Mouse (Mus musculus): ENCODE measurements around the gene Cast. TPM values are rescaled to one million over a fixed set of nuclear protein-coding genes. Genes with fewer than 3 reads are reported as not detected.

The Cast gene
- total and polyA plus RNA-seq, 3 experiments = 3.2 to 56.7 (median 34.9) TPM

GRCm38 (mm10) chr13:74815753-74816152, 7.1 kb upstream of the Cast start:
- Histone ChIP-seq H3K27me3 (ENCODE audit: insufficient read depth, low read length) (peaks cover 13% of the 10 kb centered on the region), H3K36me3 (replicated peaks) (no peaks in the 10 kb centered on the region), H3K4me3 (ENCODE audit: low read depth, low read length) (no peak overlapping the region), H3K9me3 (replicated peaks) (no peaks in the 10 kb centered on the region), H3K4me1 (ENCODE audit: insufficient read depth, low read depth, low read length) (no peaks in the 10 kb centered on the region)
- no peak for TF ChIP-seq TAL1 (conservative IDR thresholded peaks at IDR 0.05; ENCODE audit: low read depth, low read length)
- TF ChIP-seq GATA2 (IDR thresholded peaks at IDR 0.05; ENCODE audit: borderline replicate concordance, low read depth, low read length) = no peak
- TF ChIP-seq POLR2AphosphoS5 (IDR thresholded peaks at IDR 0.05; ENCODE audit: insufficient replicate concordance, low read depth, low read length) = no peak
- no peak for TF ChIP-seq CTCF (IDR thresholded peaks at IDR 0.05; ENCODE audit: low read depth, low read length)
- TF ChIP-seq GATA1 (IDR thresholded peaks at IDR 0.05; ENCODE audit: borderline replicate concordance, low read length) = no peak
- DNase-seq (ENCODE audit: low spot score) (no peak), ATAC-seq (ENCODE audit: extremely low read depth, insufficient number of reproducible peaks, low FRiP score, poor library complexity, severe bottlenecking) (no peak)

GRCm38 (mm10) chr13:74807446-74808151, 1.0 kb downstream of the Cast start:
- Histone ChIP-seq H3K4me3 (ENCODE audit: low read depth, low read length) (peak overlapping the region; percentile 71), H3K4me1 (ENCODE audit: insufficient read depth, low read depth, low read length) (peaks cover 18% of the 10 kb centered on the region), H3K36me3 (replicated peaks) (no peaks in the 10 kb centered on the region), H3K27me3 (ENCODE audit: insufficient read depth, low read length) (peaks cover 17% of the 10 kb centered on the region), H3K9me3 (replicated peaks) (no peaks in the 10 kb centered on the region)
- DNase-seq (ENCODE audit: low spot score) = peak; percentile 73
- peak; percentile 92 for ATAC-seq (ENCODE audit: extremely low read depth, insufficient number of reproducible peaks, low FRiP score, poor library complexity, severe bottlenecking)
- TF ChIP-seq GATA2 (IDR thresholded peaks at IDR 0.05; ENCODE audit: borderline replicate concordance, low read depth, low read length) = no peak
- no peak for TF ChIP-seq TAL1 (conservative IDR thresholded peaks at IDR 0.05; ENCODE audit: low read depth, low read length)
- TF ChIP-seq CTCF (IDR thresholded peaks at IDR 0.05; ENCODE audit: low read depth, low read length) = no peak
- TF ChIP-seq POLR2AphosphoS5 (IDR thresholded peaks at IDR 0.05; ENCODE audit: insufficient replicate concordance, low read depth, low read length) = no peak
- TF ChIP-seq GATA1 (IDR thresholded peaks at IDR 0.05; ENCODE audit: borderline replicate concordance, low read length) = no peak

DNA sequence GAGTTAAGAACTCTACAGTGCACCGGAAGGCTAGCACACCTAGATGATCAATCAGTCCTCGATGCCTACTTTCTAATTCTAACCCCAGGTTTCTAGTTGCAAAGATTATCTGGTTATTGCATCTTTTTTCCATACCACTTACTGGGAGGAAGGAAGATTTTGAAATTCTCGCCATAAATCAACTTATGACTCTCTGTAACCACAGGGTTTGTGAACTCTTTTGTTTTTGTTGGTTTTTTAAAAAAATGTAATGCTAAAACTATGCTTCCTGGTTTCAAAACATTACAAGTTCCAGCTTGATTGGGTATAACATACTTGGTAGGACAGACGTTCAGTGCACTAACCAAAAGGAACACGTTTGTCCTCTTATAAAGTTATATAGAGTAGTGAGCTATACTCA, 1.7 kb downstream of the Cast start:
- ATAC-seq (ENCODE audit: extremely low read depth, insufficient number of reproducible peaks, low FRiP score, poor library complexity, severe bottlenecking) (no peak), DNase-seq (ENCODE audit: low spot score) (no peak)
- no peak for TF ChIP-seq TAL1 (conservative IDR thresholded peaks at IDR 0.05; ENCODE audit: low read depth, low read length)
- Histone ChIP-seq H3K27me3 (ENCODE audit: insufficient read depth, low read length) (peaks cover 17% of the 10 kb centered on the region), H3K4me1 (ENCODE audit: insufficient read depth, low read depth, low read length) (peaks cover 18% of the 10 kb centered on the region), H3K9me3 (replicated peaks) (no peaks in the 10 kb centered on the region), H3K36me3 (replicated peaks) (no peaks in the 10 kb centered on the region), H3K4me3 (ENCODE audit: low read depth, low read length) (no peak overlapping the region)

GRCm38 (mm10) chr13:74794435-74794834, 14.2 kb downstream of the Cast start:
- ATAC-seq (ENCODE audit: extremely low read depth, insufficient number of reproducible peaks, low FRiP score, poor library complexity, severe bottlenecking) (no peak), DNase-seq (ENCODE audit: low spot score) (no peak)
- H3K27me3 ChIP-seq (ENCODE audit: insufficient read depth, low read length) = no peaks in the 10 kb centered on the region
- H3K36me3 ChIP-seq (replicated peaks) = no peaks in the 10 kb centered on the region
- H3K9me3 ChIP-seq (replicated peaks) = no peaks in the 10 kb centered on the region
- H3K4me3 ChIP-seq (ENCODE audit: low read depth, low read length) = no peak overlapping the region
- H3K4me1 ChIP-seq (ENCODE audit: insufficient read depth, low read depth, low read length) = no peaks in the 10 kb centered on the region
- no peak for TF ChIP-seq CTCF (IDR thresholded peaks at IDR 0.05; ENCODE audit: low read depth, low read length)
- TF ChIP-seq GATA2 (IDR thresholded peaks at IDR 0.05; ENCODE audit: borderline replicate concordance, low read depth, low read length) = no peak
- TF ChIP-seq POLR2AphosphoS5 (IDR thresholded peaks at IDR 0.05; ENCODE audit: insufficient replicate concordance, low read depth, low read length) = no peak

- TF ChIP-seq GATA2 (IDR thresholded peaks at IDR 0.05; ENCODE audit: borderline replicate concordance, low read depth, low read length) = no peak
- no peak for TF ChIP-seq CTCF (IDR thresholded peaks at IDR 0.05; ENCODE audit: low read depth, low read length)
- no peak for TF ChIP-seq POLR2AphosphoS5 (IDR thresholded peaks at IDR 0.05; ENCODE audit: insufficient replicate concordance, low read depth, low read length)
- TF ChIP-seq GATA1 (IDR thresholded peaks at IDR 0.05; ENCODE audit: borderline replicate concordance, low read length) = no peak
- TF ChIP-seq TAL1 (conservative IDR thresholded peaks at IDR 0.05; ENCODE audit: low read depth, low read length) = no peak
- Histone ChIP-seq H3K4me1 (ENCODE audit: insufficient read depth, low read depth, low read length) (no peaks in the 10 kb centered on the region), H3K4me3 (ENCODE audit: low read depth, low read length) (no peak overlapping the region), H3K27me3 (ENCODE audit: insufficient read depth, low read length) (no peaks in the 10 kb centered on the region), H3K36me3 (replicated peaks) (no peaks in the 10 kb centered on the region), H3K9me3 (replicated peaks) (no peaks in the 10 kb centered on the region)
- DNase-seq (ENCODE audit: low spot score) = no peak
- no peak for ATAC-seq (ENCODE audit: extremely low read depth, insufficient number of reproducible peaks, low FRiP score, poor library complexity, severe bottlenecking)
These were observed 20.9 kb downstream of the Cast start for GRCm38 (mm10) chr13:74787681-74788080.

- peaks cover 3% of the 10 kb centered on the region for H3K36me3 ChIP-seq (replicated peaks)
- peaks cover 5% of the 10 kb centered on the region for H3K4me1 ChIP-seq (ENCODE audit: insufficient read depth, low read depth, low read length)
- ATAC-seq (ENCODE audit: extremely low read depth, insufficient number of reproducible peaks, low FRiP score, poor library complexity, severe bottlenecking) (no peak), DNase-seq (ENCODE audit: low spot score) (no peak)
- no peak overlapping the region for H3K4me3 ChIP-seq (ENCODE audit: low read depth, low read length)
- no peaks in the 10 kb centered on the region for H3K9me3 ChIP-seq (replicated peaks)
- no peaks in the 10 kb centered on the region for H3K27me3 ChIP-seq (ENCODE audit: insufficient read depth, low read length)
- TF ChIP-seq GATA1 (IDR thresholded peaks at IDR 0.05; ENCODE audit: borderline replicate concordance, low read length) (no peak), GATA2 (IDR thresholded peaks at IDR 0.05; ENCODE audit: borderline replicate concordance, low read depth, low read length) (no peak), CTCF (IDR thresholded peaks at IDR 0.05; ENCODE audit: low read depth, low read length) (no peak), POLR2AphosphoS5 (IDR thresholded peaks at IDR 0.05; ENCODE audit: insufficient replicate concordance, low read depth, low read length) (no peak), TAL1 (conservative IDR thresholded peaks at IDR 0.05; ENCODE audit: low read depth, low read length) (no peak)
These were observed 36.5 kb downstream of the Cast start for GRCm38 (mm10) chr13:74772151-74772550.

Data from G1E (cell line).